Mouse (Mus musculus): ENCODE measurements around the gene Gbf1. TPM values are rescaled to one million over a fixed set of nuclear protein-coding genes. Genes with fewer than 3 reads are reported as not detected.

The Gbf1 gene
- total RNA-seq, 2 experiments from 2014 or later = 90.1 to 95.4 TPM

- H3K27ac ChIP-seq = no peak overlapping the region
- DNase-seq (ENCODE audit: extremely low spot score in 1 of 2, low spot score in 2 of 2) = no peak
- no peak for TF ChIP-seq CTCF (IDR thresholded peaks at IDR 0.05)
- intact Hi-C loops (cut with DNase I) = no loop called here
- H3K4me3 ChIP-seq = no peak overlapping the region
Measured at GRCm38 (mm10) chr19:46131283-46131682, 21.0 kb upstream of the Gbf1 start.

GRCm38 (mm10) chr19:46131694-46132525 is 20.4 kb upstream of the Gbf1 start, which contains the start of gene Elovl3:
Gene Elovl3 (plus strand): TSS chr19:46131897.
- Histone ChIP-seq H3K27ac (no peak within 1 kb of the TSS), H3K4me3 (peak within 1 kb of the TSS; percentile 24; the same call in 1 of the 2 replicates)
- no peak for DNase-seq (ENCODE audit: extremely low spot score in 1 of 2, low spot score in 2 of 2)
- no peak for TF ChIP-seq CTCF (IDR thresholded peaks at IDR 0.05)
- intact Hi-C loops (cut with DNase I) = no loop called here

- Histone ChIP-seq H3K4me3 (no peak overlapping the region), H3K27ac (no peak overlapping the region)
- no peak for DNase-seq (ENCODE audit: extremely low spot score in 1 of 2, low spot score in 2 of 2)
- intact Hi-C loops (cut with DNase I) = no loop called here
- TF ChIP-seq CTCF (IDR thresholded peaks at IDR 0.05) = no peak
Measured at GRCm38 (mm10) chr19:46132577-46132976, 19.7 kb upstream of the Gbf1 start.

- peak; percentile 99 for TF ChIP-seq CTCF (IDR thresholded peaks at IDR 0.05)
- H3K27ac ChIP-seq = no peak overlapping the region
- intact Hi-C loops (cut with DNase I) = loop anchor here (1.0 to 2.0 kb wide), 2 partner anchors 119 to 174 kb away; no protein-coding TSS in a partner anchor
- peak; percentile 89 to 93 for DNase-seq (ENCODE audit: extremely low spot score in 1 of 2, low spot score in 2 of 2)
- peak overlapping the region; percentile 60 for H3K4me3 ChIP-seq
Measured at GRCm38 (mm10) chr19:46135297-46135696, 17.0 kb upstream of the Gbf1 start.

- Histone ChIP-seq H3K27ac (no peak overlapping the region), H3K4me3 (peak overlapping the region; percentile 60)
- TF ChIP-seq CTCF (IDR thresholded peaks at IDR 0.05) = peak; percentile 35
- intact Hi-C loops (cut with DNase I) = loop anchor here (1.0 to 2.0 kb wide), 2 partner anchors 118 to 173 kb away; no protein-coding TSS in a partner anchor
- DNase-seq (ENCODE audit: extremely low spot score in 1 of 2, low spot score in 2 of 2) = peak; percentile 33 to 46
Measured at GRCm38 (mm10) chr19:46135789-46136638, 16.3 kb upstream of the Gbf1 start.

GRCm38 (mm10) chr19:46136639-46137580 is 15.4 kb upstream of the Gbf1 start:
- Histone ChIP-seq H3K4me3 (peak overlapping the region; percentile 60), H3K27ac (no peak overlapping the region)
- peak; percentile 76 for TF ChIP-seq CTCF (IDR thresholded peaks at IDR 0.05)
- intact Hi-C loops (cut with DNase I) = no loop called here
- DNase-seq (ENCODE audit: extremely low spot score in 1 of 2, low spot score in 2 of 2) = peak; percentile 53 to 59

- DNase-seq (ENCODE audit: extremely low spot score in 1 of 2, low spot score in 2 of 2) = no peak
- intact Hi-C loops (cut with DNase I) = no loop called here
- no peak overlapping the region for H3K4me3 ChIP-seq
Measured at GRCm38 (mm10) chr19:46140324-46140723, 12.0 kb upstream of the Gbf1 start.

GRCm38 (mm10) chr19:46141091-46141490 is 11.2 kb upstream of the Gbf1 start:
- no peak overlapping the region for H3K4me3 ChIP-seq
- intact Hi-C loops (cut with DNase I) = no loop called here
- TF ChIP-seq CTCF (IDR thresholded peaks at IDR 0.05) = no peak
- DNase-seq (ENCODE audit: extremely low spot score in 1 of 2, low spot score in 2 of 2) = no peak
- H3K27ac ChIP-seq = no peak overlapping the region

More at GRCm38 (mm10) chr19:46140324-46140723, 12.0 kb upstream of the Gbf1 start:
- H3K27ac ChIP-seq = no peak overlapping the region
- TF ChIP-seq CTCF (IDR thresholded peaks at IDR 0.05) = no peak

- intact Hi-C loops (cut with DNase I) = no loop called here
- peak within 1 kb of the TSS; percentile 43 for H3K4me3 ChIP-seq
- DNase-seq (ENCODE audit: extremely low spot score in 1 of 2, low spot score in 2 of 2) = no peak
- TF ChIP-seq CTCF (IDR thresholded peaks at IDR 0.05) = no peak
- no peak within 1 kb of the TSS for H3K27ac ChIP-seq
Measured at GRCm38 (mm10) chr19:46147511-46148371, 4.6 kb upstream of the Gbf1 start, which contains the start of gene Pitx3. Gene Pitx3 (minus strand): TSS chr19:46148326.

- H3K4me3 ChIP-seq = peak overlapping the region; percentile 43
- H3K27ac ChIP-seq = no peak overlapping the region
- peak; percentile 19 to 54 for DNase-seq (ENCODE audit: extremely low spot score in 1 of 2, low spot score in 2 of 2)
- no peak for TF ChIP-seq CTCF (IDR thresholded peaks at IDR 0.05)
- intact Hi-C loops (cut with DNase I) = no loop called here
Measured at GRCm38 (mm10) chr19:46148372-46148760, 3.9 kb upstream of the Gbf1 start.
